In genomic region chr2:34193276-34193675, GRCm38 (mm10) we compare ENCODE assay signal across 11 mouse cellular contexts.
DNase-seq lines count a peak whose midpoint lies in the region; ATAC-seq and TF ChIP-seq lines count a peak whose summit lies in the region.
"Had no signal": no experiment of that assay in that cellular context is flagged by ENCODE, and none has a peak within 500 bp of the region (broad histone marks: within the 10 kb centered on the region; RNA-seq: fewer than 3 reads in every experiment).

No protein-coding gene starts in this region.

- H3K4me1 ChIP-seq in hindbrain, embryonic 16.5 days (ENCODE audit: control insufficient read depth, insufficient read depth, low read depth, low read length): peaks cover 15% of the 10 kb centered on the region
- no peaks in the 10 kb centered on the region for H3K4me1 ChIP-seq in intestine, postnatal 0 days (replicated peaks; ENCODE audit: control insufficient read depth, insufficient read depth, low read length)
- H3K4me1 ChIP-seq in liver, embryonic 12.5 days: no peaks in the 10 kb centered on the region

- H3K4me3 ChIP-seq in hindbrain, embryonic 16.5 days (ENCODE audit: low read length): no peak overlapping the region
- no peak overlapping the region for H3K4me3 ChIP-seq in intestine, postnatal 0 days (ENCODE audit: low read depth, low read length)
- H3K4me3 ChIP-seq in liver, embryonic 12.5 days: no peak overlapping the region
- H3K4me3 ChIP-seq: gastrocnemius, adult 2 months; neural tube, embryonic 12.5 days had no signal

- H3K27me3 ChIP-seq in hindbrain, embryonic 16.5 days (replicated peaks; ENCODE audit: control insufficient read depth, insufficient read depth, low read length): no peaks in the 10 kb centered on the region
- no peaks in the 10 kb centered on the region for H3K27me3 ChIP-seq in intestine, postnatal 0 days (replicated peaks; ENCODE audit: control insufficient read depth, insufficient read depth, low read length)
- H3K27me3 ChIP-seq in liver, embryonic 12.5 days (replicated peaks): no peaks in the 10 kb centered on the region
- H3K27me3 ChIP-seq: neural tube, embryonic 12.5 days had no signal

- H3K27ac ChIP-seq in hindbrain, embryonic 16.5 days (ENCODE audit: low read depth, low read length): peak overlapping the region; percentile 19; the same call in 1 of the 2 replicates
- H3K27ac ChIP-seq in intestine, postnatal 0 days (ENCODE audit: low read depth, low read length): no peak overlapping the region
- H3K27ac ChIP-seq in liver, embryonic 12.5 days: no peak overlapping the region
- H3K27ac ChIP-seq: gastrocnemius, adult 2 months; neural tube, embryonic 12.5 days had no signal

- 39% methylated on average over 5 of the region's 5 CpGs for WGBS in hindbrain, embryonic 16.5 days
- 78% methylated on average over 5 of the region's 5 CpGs for WGBS in intestine, postnatal 0 days
- 74% methylated on average over 5 of the region's 5 CpGs for WGBS in liver, embryonic 12.5 days (ENCODE audit: insufficient replicate concordance)

- no peak for TF ChIP-seq CTCF in brain, embryonic 14.5 days (IDR thresholded peaks at IDR 0.05; ENCODE audit: borderline replicate concordance, extremely low read depth, insufficient read depth, insufficient read length)
- TF ChIP-seq CTCF in intestine, postnatal 0 days (IDR thresholded peaks at IDR 0.05; ENCODE audit: low read depth): no peak

- no peak overlapping the region for H3K4me2 ChIP-seq in hindbrain, embryonic 16.5 days (ENCODE audit: low read length)
- H3K4me2 ChIP-seq in intestine, postnatal 0 days (replicated peaks; ENCODE audit: low read depth): no peak overlapping the region
- no peak overlapping the region for H3K4me2 ChIP-seq in liver, embryonic 12.5 days
- H3K4me2 ChIP-seq: neural tube, embryonic 12.5 days had no signal

- no peak overlapping the region for H3K9ac ChIP-seq in hindbrain, embryonic 16.5 days (ENCODE audit: low read depth, low read length)
- no peak overlapping the region for H3K9ac ChIP-seq in intestine, postnatal 0 days (ENCODE audit: low read depth, low read length)
- H3K9ac ChIP-seq in liver, embryonic 12.5 days: no peak overlapping the region
- H3K9ac ChIP-seq: neural tube, embryonic 12.5 days had no signal

- no peaks in the 10 kb centered on the region for H3K36me3 ChIP-seq in hindbrain, embryonic 16.5 days (ENCODE audit: control insufficient read depth, insufficient read depth, low read length)
- H3K36me3 ChIP-seq in intestine, postnatal 0 days (ENCODE audit: control insufficient read depth, insufficient read depth): no peaks in the 10 kb centered on the region
- no peaks in the 10 kb centered on the region for H3K36me3 ChIP-seq in liver, embryonic 12.5 days

- no peak for TF ChIP-seq POLR2A in brain, embryonic 14.5 days (IDR thresholded peaks at IDR 0.05; ENCODE audit: borderline replicate concordance, extremely low read depth, insufficient read depth, insufficient read length, poor library complexity, severe bottlenecking)

- DNase-seq in layer of hippocampus, adult 9-11 months: peak; percentile 16
- DNase-seq in layer of hippocampus, postnatal 14 days (ENCODE audit: low spot score in 2 of 2): no peak
- DNase-seq in brain, embryonic 14.5 days (ENCODE audit: low read depth): peak; percentile 69
- peak; percentile 68 for DNase-seq in cerebellum, adult 9-11 months
- no peak for DNase-seq in adipocyte (ENCODE audit: low spot score)
- DNase-seq: gastrocnemius, adult 2 months had no signal

- H3K9me3 ChIP-seq in hindbrain, embryonic 16.5 days (ENCODE audit: control insufficient read depth, low read length): no peaks in the 10 kb centered on the region
- no peaks in the 10 kb centered on the region for H3K9me3 ChIP-seq in intestine, postnatal 0 days (ENCODE audit: control insufficient read depth)
- no peaks in the 10 kb centered on the region for H3K9me3 ChIP-seq in liver, embryonic 12.5 days (replicated peaks)
- H3K9me3 ChIP-seq: neural tube, embryonic 12.5 days had no signal

- ATAC-seq in hindbrain, embryonic 16.5 days: no peak
- no peak for ATAC-seq in intestine, postnatal 0 days
- no peak for ATAC-seq in liver, embryonic 12.5 days
- ATAC-seq: intestine, embryonic 16.5 days had no signal

Comparison
In these comparisons a context has a peak if more than half of its experiments do, and no peak if none do; other contexts are left out.
1. DNase-seq: peak in layer of hippocampus, adult 9-11 months (single experiment), brain, embryonic 14.5 days (single experiment) and cerebellum, adult 9-11 months (single experiment); none in layer of hippocampus, postnatal 14 days (0 of 2) and adipocyte (single experiment).